Mouse (Mus musculus) heart, adult 2 months (tissue): ENCODE measurements around the gene Gadd45g. TPM values are rescaled to one million over a fixed set of nuclear protein-coding genes. Genes with fewer than 3 reads are reported as not detected.

ENCODE experiments used
- DNase-seq, 2 experiments: peaks; one replicate each; pipeline ENCODE4 v3.0.0; 2021
- H3K27ac ChIP-seq: fragments of 200-600 bp; 2 replicates; pipeline ENCODE4 v1.8.1; 2022
- H3K27me3 ChIP-seq: fragments of 200-500 bp; 2 replicates; pipeline ENCODE4 v1.6.1; 2012; ENCODE audit warnings: mild to moderate bottlenecking, low read length, inconsistent platforms, mixed read lengths; ENCODE audit not compliant: control insufficient read depth, insufficient read depth
- H3K36me3 ChIP-seq: fragments of 200-500 bp; 2 replicates; pipeline ENCODE4 v1.6.1; 2012; ENCODE audit warnings: low read length, inconsistent platforms; ENCODE audit not compliant: control insufficient read depth, insufficient read depth
- H3K4me1 ChIP-seq: fragments of 200-500 bp; 2 replicates; pipeline ENCODE4 v1.6.1; 2011; ENCODE audit warnings: low read length; ENCODE audit not compliant: control insufficient read depth, insufficient read depth
- H3K4me3 ChIP-seq: fragments of 200-600 bp; 2 replicates; pipeline ENCODE4 v1.8.1; 2022
- H3K79me2 ChIP-seq: fragments of 200-500 bp; replicated peaks from 2 replicates; pipeline ENCODE4 v1.6.1; 2012; ENCODE audit warnings: mild to moderate bottlenecking, inconsistent platforms, low read length, moderate library complexity, mixed read lengths; ENCODE audit not compliant: control insufficient read depth, insufficient read depth
- H3K9ac ChIP-seq: fragments of 200-500 bp; 2 replicates; pipeline ENCODE4 v1.6.1; 2012; ENCODE audit warnings: low read depth, mild to moderate bottlenecking, control low read depth, inconsistent platforms, low read length, mixed read lengths
- CTCF ChIP-seq: fragments of 200-600 bp; IDR thresholded peaks from 2 replicates; pipeline ENCODE4 v1.8.1; 2022; ENCODE audit warnings: antibody characterized with exemption, mild to moderate bottlenecking, moderate library complexity
- EP300 ChIP-seq: fragments of 200-500 bp; IDR thresholded peaks from 2 replicates; pipeline ENCODE4 v1.6.1; 2011; ENCODE audit warnings: low read depth, low read length, control low read depth; ENCODE audit not compliant: insufficient read depth
- POLR2A ChIP-seq: fragments of 200-500 bp; IDR thresholded peaks from 2 replicates; pipeline ENCODE4 v1.6.1; 2011; ENCODE audit warnings: mild to moderate bottlenecking, low read depth, low read length, control low read depth; ENCODE audit not compliant: insufficient read depth
- WGBS: fragments of 180-500 bp; shearing (Covaris S2); methylation state at CpG from one replicate; pipeline ENCODE4 v1.1.7; 2018; 5-methylcytosine and 5-hydroxymethylcytosine counted together
- intact Hi-C: fragments of 180-260 bp; cut with DNase I; formaldehyde crosslinking; loops from one replicate; pipeline ENCODE4 v1.15.1; 2025
- polyA plus RNA-seq: library from polyadenylated mRNA; depleted of rRNA; stranded (reverse); fragments of >200 nt; gene quantifications from 2 replicates; pipeline ENCODE4 v1.2.3, GENCODE M21; 2012
- total RNA-seq, 2 experiments: library from RNA; stranded (reverse); gene quantifications; 2 replicates each; pipeline ENCODE4 v1.2.3; 2021

Gene Gadd45g
- total and polyA plus RNA-seq, 3 experiments = 8.2 to 24.3 (median 19.0) TPM

DNA sequence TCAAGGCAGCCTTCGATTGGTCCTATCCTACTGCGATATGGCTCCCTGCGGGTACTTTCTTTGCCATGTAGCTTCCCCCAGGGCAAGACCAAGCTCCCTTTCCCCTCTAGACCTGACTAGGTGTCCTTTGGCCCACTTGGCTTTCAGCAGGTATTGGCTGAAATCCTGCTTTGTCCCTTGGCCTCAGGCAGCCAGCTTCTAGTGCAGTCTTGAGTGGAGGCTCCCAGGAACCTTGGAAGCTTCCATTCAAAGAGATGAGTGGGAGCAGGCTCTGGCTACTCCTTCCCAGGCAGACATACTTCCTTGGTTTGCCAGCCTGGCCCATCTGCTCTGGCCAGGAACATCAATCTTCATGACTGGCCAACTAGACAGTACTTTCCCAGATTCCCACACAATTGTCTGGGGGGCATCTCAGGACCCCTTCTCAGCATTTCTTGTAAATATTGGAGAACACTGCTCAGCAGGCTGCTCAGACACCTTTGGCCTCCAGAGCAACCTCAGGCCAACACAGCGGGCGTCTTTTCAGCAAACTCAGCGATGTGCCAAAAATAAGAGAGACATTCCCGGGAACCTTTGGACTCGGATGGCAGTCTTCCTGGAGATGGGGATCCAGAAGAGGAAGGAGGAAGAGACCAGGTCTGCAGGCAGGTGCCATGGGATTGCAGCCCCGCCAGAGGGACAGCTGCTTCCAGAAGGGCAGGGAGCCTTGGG, 25.9 kb downstream of the Gadd45g start:
- intact Hi-C loops = no loop called here
- no peaks in the 10 kb centered on the region for H3K79me2 ChIP-seq
- no peak overlapping the region for H3K9ac ChIP-seq
- H3K27ac ChIP-seq = peak overlapping the region; percentile 51
- DNase-seq = peak; percentile 54 to 63
- peaks cover 5% of the 10 kb centered on the region; the same call in 1 of the 2 replicates for H3K4me1 ChIP-seq
- WGBS = 67% methylated on average over 9 of the region's 9 CpGs
- H3K27me3 ChIP-seq = no peaks in the 10 kb centered on the region
- H3K36me3 ChIP-seq = no peaks in the 10 kb centered on the region
- TF ChIP-seq POLR2A (no peak), CTCF (no peak), EP300 (no peak)
- no peak overlapping the region for H3K4me3 ChIP-seq

DNA sequence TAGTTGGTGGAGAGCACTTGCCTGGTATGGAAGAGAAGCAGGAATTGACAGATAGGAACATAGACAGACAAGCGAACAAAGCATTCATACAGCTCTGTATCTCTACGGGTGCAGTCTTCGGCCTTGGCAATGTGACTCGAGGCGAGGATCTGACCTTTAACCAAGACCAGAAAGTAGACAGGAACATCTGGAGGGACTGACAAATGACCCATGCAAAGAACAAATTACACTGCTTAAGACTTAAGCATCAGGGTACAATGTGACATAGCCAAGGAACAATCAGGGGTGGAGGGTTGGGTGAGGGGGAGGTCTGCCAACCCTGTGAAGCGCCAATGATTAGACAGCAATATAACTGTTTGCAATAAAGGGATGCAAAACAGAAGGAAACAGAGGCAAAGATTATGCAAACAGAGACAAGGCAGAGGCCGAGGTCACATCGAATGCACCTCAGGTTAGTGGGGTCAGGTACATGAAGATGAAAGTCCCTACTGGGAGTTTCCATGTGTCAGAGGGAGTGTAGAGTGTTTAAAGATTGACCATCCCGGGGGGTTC, 26.6 kb downstream of the Gadd45g start:
- DNase-seq = no peak
- Histone ChIP-seq H3K27me3 (no peaks in the 10 kb centered on the region), H3K4me1 (peaks cover 5% of the 10 kb centered on the region; the same call in 1 of the 2 replicates), H3K4me3 (no peak overlapping the region), H3K9ac (no peak overlapping the region), H3K36me3 (no peaks in the 10 kb centered on the region), H3K79me2 (no peaks in the 10 kb centered on the region), H3K27ac (no peak overlapping the region)
- no peak for TF ChIP-seq EP300
- TF ChIP-seq POLR2A = no peak
- TF ChIP-seq CTCF = no peak
- intact Hi-C loops = no loop called here
- 86% methylated on average over 9 of the region's 9 CpGs for WGBS

DNA sequence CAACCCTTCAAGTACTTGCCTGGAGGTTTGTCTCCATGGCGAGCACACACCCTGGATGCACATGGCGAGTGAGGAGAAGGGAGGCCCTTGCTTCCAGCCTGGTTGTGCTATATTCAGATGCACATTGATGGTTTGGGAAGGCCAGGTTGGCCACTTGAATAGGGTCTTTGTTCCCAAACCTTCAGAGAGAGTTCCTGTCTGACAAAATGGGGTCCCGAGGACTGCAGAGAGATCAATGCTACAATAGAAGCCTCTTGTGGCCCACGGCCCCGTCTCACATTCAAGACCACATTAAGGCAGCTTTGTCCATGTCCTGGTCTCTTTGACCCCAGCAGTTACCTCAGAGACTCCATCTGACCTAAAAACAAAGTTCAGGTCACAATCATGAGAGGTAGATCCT, 27.3 kb downstream of the Gadd45g start:
- intact Hi-C loops = no loop called here
- no peak overlapping the region for H3K4me3 ChIP-seq
- TF ChIP-seq POLR2A (no peak), EP300 (no peak), CTCF (no peak)
- no peak overlapping the region for H3K27ac ChIP-seq
- H3K27me3 ChIP-seq = no peaks in the 10 kb centered on the region
- H3K79me2 ChIP-seq = no peaks in the 10 kb centered on the region
- H3K36me3 ChIP-seq = no peaks in the 10 kb centered on the region
- WGBS = 91% methylated on average over 5 of the region's 5 CpGs
- no peak for DNase-seq
- H3K4me1 ChIP-seq = peaks cover 5% of the 10 kb centered on the region; the same call in 1 of the 2 replicates
- no peak overlapping the region for H3K9ac ChIP-seq

DNA sequence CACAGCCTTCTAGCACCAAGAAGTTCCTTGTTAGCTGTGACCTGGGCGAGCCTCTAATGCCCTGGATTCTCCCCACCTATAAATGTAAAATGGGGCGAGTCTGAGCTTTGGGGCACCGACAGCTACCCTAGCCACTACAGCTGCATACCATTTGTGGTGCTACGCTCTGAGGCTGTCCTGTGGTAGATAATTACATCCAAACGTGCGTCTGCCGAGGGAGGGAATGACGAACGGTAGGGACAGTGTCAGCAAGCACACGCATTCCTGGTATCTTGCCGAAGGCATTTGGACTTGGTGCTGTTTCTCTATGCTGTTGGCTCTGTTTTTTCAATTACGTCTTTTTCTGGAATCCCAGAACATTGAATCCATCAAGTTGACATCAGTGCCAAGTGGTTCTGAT, 29.7 kb downstream of the Gadd45g start:
- Histone ChIP-seq H3K27ac (no peak overlapping the region), H3K27me3 (no peaks in the 10 kb centered on the region), H3K36me3 (no peaks in the 10 kb centered on the region), H3K79me2 (no peaks in the 10 kb centered on the region), H3K9ac (no peak overlapping the region), H3K4me3 (no peak overlapping the region), H3K4me1 (peaks cover 12% of the 10 kb centered on the region; the same call in 1 of the 2 replicates)
- DNase-seq = no peak
- intact Hi-C loops = no loop called here
- no peak for TF ChIP-seq CTCF
- TF ChIP-seq EP300 = no peak
- no peak for TF ChIP-seq POLR2A
- 82% methylated on average over 12 of the region's 12 CpGs for WGBS

DNA sequence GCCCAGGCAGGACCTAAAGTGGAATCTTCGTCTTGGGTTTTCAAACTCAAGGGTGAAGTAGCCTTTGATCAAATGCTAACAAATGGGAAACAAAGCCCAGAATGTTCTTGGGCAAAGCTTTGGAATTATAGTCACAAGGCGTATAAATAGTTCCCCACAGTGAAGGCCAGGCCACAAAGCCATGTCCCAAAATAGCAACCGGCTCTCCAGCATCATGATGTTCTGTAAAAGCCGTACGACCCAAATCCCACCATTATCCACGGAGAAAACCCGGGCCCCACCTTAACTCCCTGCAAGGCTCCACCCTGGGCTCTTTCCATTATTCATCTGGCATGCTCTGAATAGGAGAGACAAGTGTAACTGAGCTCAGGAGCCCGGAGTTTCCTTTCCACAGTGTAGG, 32.3 kb downstream of the Gadd45g start:
- Histone ChIP-seq H3K4me1 (peaks cover 19% of the 10 kb centered on the region), H3K27me3 (no peaks in the 10 kb centered on the region), H3K27ac (peak overlapping the region; percentile 84), H3K4me3 (no peak overlapping the region), H3K79me2 (no peaks in the 10 kb centered on the region), H3K9ac (no peak overlapping the region), H3K36me3 (no peaks in the 10 kb centered on the region)
- intact Hi-C loops = no loop called here
- 23% methylated on average over 8 of the region's 8 CpGs for WGBS
- no peak for DNase-seq
- TF ChIP-seq CTCF (no peak), EP300 (no peak), POLR2A (no peak)

DNA sequence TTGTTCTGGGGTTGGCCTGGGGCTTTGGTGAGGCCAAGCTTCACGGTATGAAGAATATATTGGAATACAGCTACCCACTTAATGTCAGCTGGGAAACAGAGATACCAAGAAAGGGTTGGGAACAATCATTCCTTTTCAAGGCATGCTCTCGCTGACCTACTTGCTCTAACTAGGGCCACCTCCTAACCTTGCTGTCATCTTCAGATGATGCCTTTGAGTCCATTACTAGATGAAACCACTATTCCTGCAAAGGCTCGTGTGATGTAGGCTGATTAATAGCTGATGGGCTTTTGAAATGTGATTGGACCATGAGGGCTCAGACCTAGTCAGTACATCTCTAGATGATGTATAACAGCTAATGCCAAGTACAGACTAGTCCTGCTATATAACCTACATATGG, 33.1 kb downstream of the Gadd45g start:
- intact Hi-C loops = no loop called here
- H3K4me3 ChIP-seq = no peak overlapping the region
- H3K9ac ChIP-seq = no peak overlapping the region
- no peaks in the 10 kb centered on the region for H3K27me3 ChIP-seq
- no peak for DNase-seq
- no peaks in the 10 kb centered on the region for H3K79me2 ChIP-seq
- H3K4me1 ChIP-seq = peaks cover 19% of the 10 kb centered on the region
- H3K27ac ChIP-seq = peak overlapping the region; percentile 84
- no peaks in the 10 kb centered on the region for H3K36me3 ChIP-seq
- 85% methylated on average over 3 of the region's 3 CpGs for WGBS
- TF ChIP-seq EP300 (no peak), POLR2A (no peak)
